Mouse (Mus musculus) heart, postnatal 25 days (tissue): ENCODE results near the gene Zfp644. TPM values are rescaled to one million over a fixed set of nuclear protein-coding genes. Genes with fewer than 3 reads are reported as not detected.

ENCODE experiments used
- DNase-seq: peaks from one replicate; pipeline ENCODE4 v3.0.0; 2022; ENCODE audit warnings: low spot score
- intact Hi-C: fragments of 180-260 bp; cut with DNase I; formaldehyde crosslinking; loops from one replicate; pipeline ENCODE4 v1.15.1; 2025
- total RNA-seq, 2 experiments: library from RNA; stranded (reverse); gene quantifications; 2 replicates each; pipeline ENCODE4 v1.2.3; 2021

The Zfp644 gene
- total RNA-seq, 2 experiments from 2014 or later, result 57.2 to 60.5 TPM

- DNase-seq, result no peak
- intact Hi-C loops, result no loop called here
Observed at GRCm38 (mm10) chr5:106607081-106607480, 90.0 kb downstream of the Zfp644 start.

GRCm38 (mm10) chr5:106605096-106605495 is 92.0 kb downstream of the Zfp644 start:
- intact Hi-C loops, result no loop called here
- DNase-seq, result no peak

GRCm38 (mm10) chr5:106604381-106604780 is 92.7 kb downstream of the Zfp644 start:
- no peak for DNase-seq
- intact Hi-C loops, result no loop called here

- no peak for DNase-seq
- intact Hi-C loops, result no loop called here
Observed at GRCm38 (mm10) chr5:106599482-106599881, 97.6 kb downstream of the Zfp644 start.

- no peak for DNase-seq
- intact Hi-C loops, result no loop called here
Observed at GRCm38 (mm10) chr5:106597472-106597871, 99.6 kb downstream of the Zfp644 start.

GRCm38 (mm10) chr5:106594388-106594787 is 102.7 kb downstream of the Zfp644 start:
- intact Hi-C loops, result no loop called here

GRCm38 (mm10) chr5:106590686-106591085 is 106.4 kb downstream of the Zfp644 start:
- intact Hi-C loops, result no loop called here
- DNase-seq, result no peak

More at GRCm38 (mm10) chr5:106594388-106594787, 102.7 kb downstream of the Zfp644 start:
- no peak for DNase-seq

- no peak for DNase-seq
- intact Hi-C loops, result loop anchor here (5.0 kb wide), 1 partner anchor 38 kb away; no protein-coding TSS in a partner anchor
Observed at GRCm38 (mm10) chr5:106589670-106590069, 107.4 kb downstream of the Zfp644 start.

- intact Hi-C loops, result loop anchor here (5.0 kb wide), 1 partner anchor 38 kb away; no protein-coding TSS in a partner anchor
- DNase-seq, result no peak
Observed at GRCm38 (mm10) chr5:106589006-106589405, 108.1 kb downstream of the Zfp644 start.

- DNase-seq, result no peak
- intact Hi-C loops, result no loop called here
Observed at GRCm38 (mm10) chr5:106580943-106581342, 116.1 kb downstream of the Zfp644 start.

- no peak for DNase-seq
- intact Hi-C loops, result no loop called here
Observed at GRCm38 (mm10) chr5:106577237-106577888, 119.7 kb downstream of the Zfp644 start.

GRCm38 (mm10) chr5:106575098-106575497 is 122.0 kb downstream of the Zfp644 start:
- intact Hi-C loops, result no loop called here
- DNase-seq, result no peak

- peak; percentile 69 for DNase-seq
Observed at GRCm38 (mm10) chr5:106574560-106574946, 122.5 kb downstream of the Zfp644 start.

GRCm38 (mm10) chr5:106573742-106574559 is 123.1 kb downstream of the Zfp644 start:
- DNase-seq, result no peak
- intact Hi-C loops, result loop anchor here (5.0 kb wide), 2 partner anchors 117 to 123 kb away; partner anchors contain the start of genes Barhl2 and Zfp644

More at GRCm38 (mm10) chr5:106574560-106574946, 122.5 kb downstream of the Zfp644 start:
- intact Hi-C loops, result loop anchor here (5.0 kb wide), 2 partner anchors 117 to 123 kb away; partner anchors contain the start of genes Barhl2 and Zfp644

Other genes with a start within 250 kb of the Zfp644 start
- not detected for gene Barhl2, start 239.1 kb downstream of the Zfp644 start, total RNA-seq
- not detected for gene Gm17304, start 88.2 kb downstream of the Zfp644 start, total RNA-seq
- gene Hfm1, start 229.0 kb upstream of the Zfp644 start, total RNA-seq, result not detected